Mouse (Mus musculus): ENCODE data around the gene Raph1. TPM values are rescaled to one million over a fixed set of nuclear protein-coding genes. Genes with fewer than 3 reads are reported as not detected.

The Raph1 gene
- 21.4 and 24.3 TPM in 2 replicates for polyA plus RNA-seq (2014; fragmentation: Nextera tagmentation; extraction: Ambion mirVana)

DNA sequence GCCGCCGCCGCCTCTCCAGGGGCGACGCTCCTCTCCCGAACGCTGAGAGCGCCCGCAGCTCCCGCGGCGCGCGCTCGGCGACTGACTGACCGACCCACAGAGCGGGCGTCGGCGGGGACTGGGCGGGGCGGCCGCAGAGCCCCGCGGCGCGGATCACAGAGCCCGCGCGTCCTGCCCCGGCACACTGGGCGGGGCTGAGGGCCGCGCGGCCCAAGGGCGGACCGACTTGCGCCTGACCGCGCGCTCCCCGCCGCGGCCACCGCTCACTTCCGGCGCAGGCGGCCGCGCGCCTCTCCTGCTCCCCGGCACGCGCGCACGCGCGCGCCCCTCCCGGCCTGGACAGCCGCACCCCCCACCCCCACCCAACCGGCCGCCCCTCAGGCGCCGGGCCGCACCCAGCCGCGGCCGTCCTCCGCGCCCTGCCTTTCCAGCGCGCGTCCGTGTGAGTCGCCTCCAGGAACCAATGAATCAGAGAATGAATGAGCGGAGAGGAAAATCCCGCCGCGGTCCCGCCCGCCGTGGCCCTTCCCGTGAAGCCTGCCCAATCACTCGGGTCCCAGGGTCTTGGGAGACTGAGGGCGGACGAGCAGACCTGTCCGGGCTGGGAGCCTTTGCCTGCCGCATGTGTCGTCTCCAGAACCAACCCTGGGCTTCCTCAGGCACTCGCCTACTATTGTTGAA, at the start of gene Raph1:
Gene Raph1 (minus strand): TSS at position 474 of the 681 bp plus-strand sequence.
- no peaks in the 10 kb centered on the region for H3K9me3 ChIP-seq (ENCODE audit: control insufficient read depth, low read length)
- no peaks in the 10 kb centered on the region for H3K36me3 ChIP-seq (ENCODE audit: control insufficient read depth, insufficient read depth, low read length)
- ATAC-seq (ENCODE audit: insufficient read depth, low FRiP score, low TSS enrichment) (peak; percentile 99), DNase-seq (ENCODE audit: low spot score) (peak; percentile 95)
- no peaks in the 10 kb centered on the region for H3K27me3 ChIP-seq (ENCODE audit: control insufficient read depth, insufficient read depth, low read length)
- peak within 1 kb of the TSS; percentile 93 for H3K4me3 ChIP-seq (ENCODE audit: low read depth, low read length)
- no peaks in the 10 kb centered on the region; the same call in 1 of the 2 replicates for H3K4me1 ChIP-seq (ENCODE audit: control insufficient read depth, insufficient read depth, low read length)
- 2% methylated on average over 79 of the region's 92 CpGs for WGBS
- H3K4me2 ChIP-seq (ENCODE audit: low read depth): peak within 1 kb of the TSS; percentile 82
- H3K27ac ChIP-seq (ENCODE audit: low read depth, low read length): peak within 1 kb of the TSS; percentile 97
- peak within 1 kb of the TSS; percentile 96 for H3K9ac ChIP-seq (ENCODE audit: low read length)

DNA sequence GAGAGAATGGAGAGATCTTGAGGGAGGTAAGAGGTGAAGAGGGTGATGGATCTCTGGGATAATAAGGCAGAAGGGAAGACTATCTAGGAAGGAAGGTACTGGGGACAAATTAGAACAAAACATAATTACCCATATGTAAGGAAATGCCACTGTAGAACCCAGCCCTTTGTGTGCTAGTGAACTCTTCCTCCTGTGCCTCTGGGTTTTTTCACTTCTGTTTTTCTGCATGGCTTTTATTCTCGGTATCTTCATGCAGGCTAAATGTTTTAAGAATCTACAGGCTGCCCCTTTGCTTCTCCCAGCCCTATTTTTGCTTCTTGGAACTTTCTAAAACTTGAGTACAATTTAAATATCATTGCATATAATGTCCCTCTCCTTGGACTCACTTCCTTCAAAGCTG, 48.8 kb upstream of the Raph1 start:
- DNase-seq (ENCODE audit: low spot score) (no peak), ATAC-seq (ENCODE audit: insufficient read depth, low FRiP score, low TSS enrichment) (no peak)
- Histone ChIP-seq H3K36me3 (ENCODE audit: control insufficient read depth, insufficient read depth, low read length) (no peaks in the 10 kb centered on the region), H3K27ac (ENCODE audit: low read depth, low read length) (no peak overlapping the region), H3K9me3 (ENCODE audit: control insufficient read depth, low read length) (no peaks in the 10 kb centered on the region), H3K27me3 (ENCODE audit: control insufficient read depth, insufficient read depth, low read length) (no peaks in the 10 kb centered on the region), H3K4me1 (ENCODE audit: control insufficient read depth, insufficient read depth, low read length) (no peaks in the 10 kb centered on the region), H3K9ac (ENCODE audit: low read length) (no peak overlapping the region), H3K4me2 (ENCODE audit: low read depth) (no peak overlapping the region), H3K4me3 (ENCODE audit: low read depth, low read length) (no peak overlapping the region)
- WGBS: 90% methylated on average over 1 of the region's 1 CpGs

DNA sequence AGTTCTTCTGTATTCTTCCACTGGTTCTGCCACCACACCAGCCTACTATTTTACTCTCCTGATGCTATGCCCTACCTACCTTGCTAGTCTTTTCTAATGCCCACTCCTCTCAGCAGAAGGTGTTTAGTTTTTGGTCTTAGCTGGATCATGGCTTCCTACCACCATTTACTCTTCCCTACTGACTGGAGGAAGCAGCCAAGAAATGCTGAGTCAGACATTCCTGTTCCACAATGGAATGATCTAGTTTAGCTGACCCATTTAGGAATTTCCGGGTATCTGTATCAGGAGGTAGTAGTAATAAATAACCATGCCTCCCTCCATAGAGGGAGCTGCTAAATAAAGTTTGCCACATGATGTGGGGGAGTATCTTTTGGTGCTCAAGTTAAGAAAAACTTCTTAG, 48.0 kb upstream of the Raph1 start:
- Histone ChIP-seq H3K4me2 (ENCODE audit: low read depth) (no peak overlapping the region), H3K9ac (ENCODE audit: low read length) (no peak overlapping the region), H3K27ac (ENCODE audit: low read depth, low read length) (no peak overlapping the region), H3K4me3 (ENCODE audit: low read depth, low read length) (no peak overlapping the region), H3K36me3 (ENCODE audit: control insufficient read depth, insufficient read depth, low read length) (no peaks in the 10 kb centered on the region), H3K4me1 (ENCODE audit: control insufficient read depth, insufficient read depth, low read length) (no peaks in the 10 kb centered on the region), H3K9me3 (ENCODE audit: control insufficient read depth, low read length) (no peaks in the 10 kb centered on the region), H3K27me3 (ENCODE audit: control insufficient read depth, insufficient read depth, low read length) (no peaks in the 10 kb centered on the region)
- 93% methylated on average over 1 of the region's 1 CpGs for WGBS
- DNase-seq (ENCODE audit: low spot score): no peak
- no peak for ATAC-seq (ENCODE audit: insufficient read depth, low FRiP score, low TSS enrichment)

DNA sequence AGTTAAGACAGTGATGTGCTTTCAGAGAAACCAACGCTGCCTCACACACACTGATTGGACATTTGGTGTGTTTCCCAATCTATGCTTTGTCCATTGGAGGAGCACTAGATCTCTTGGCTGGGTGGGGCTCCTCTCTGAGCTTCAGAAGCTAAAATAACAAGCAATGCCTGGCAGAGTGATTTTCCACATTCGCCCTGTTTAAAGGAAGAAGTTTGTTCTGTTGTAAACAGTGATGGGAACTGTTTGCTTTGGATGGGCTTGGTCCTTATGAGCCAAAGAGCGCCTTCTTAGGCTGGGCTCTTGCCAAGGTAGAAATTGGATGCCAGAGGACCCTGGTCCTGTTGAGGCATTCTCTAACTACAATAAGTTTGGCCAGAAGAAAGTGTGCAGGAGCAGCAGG, 45.1 kb upstream of the Raph1 start:
- H3K9me3 ChIP-seq (ENCODE audit: control insufficient read depth, low read length): no peaks in the 10 kb centered on the region; the same call in 1 of the 2 replicates
- H3K27me3 ChIP-seq (ENCODE audit: control insufficient read depth, insufficient read depth, low read length): no peaks in the 10 kb centered on the region
- ATAC-seq (ENCODE audit: insufficient read depth, low FRiP score, low TSS enrichment): no peak
- H3K36me3 ChIP-seq (ENCODE audit: control insufficient read depth, insufficient read depth, low read length): no peaks in the 10 kb centered on the region
- no peak overlapping the region for H3K4me2 ChIP-seq (ENCODE audit: low read depth)
- no peak for DNase-seq (ENCODE audit: low spot score)
- H3K4me1 ChIP-seq (ENCODE audit: control insufficient read depth, insufficient read depth, low read length): no peaks in the 10 kb centered on the region
- 86% methylated on average over 3 of the region's 3 CpGs for WGBS
- no peak overlapping the region for H3K4me3 ChIP-seq (ENCODE audit: low read depth, low read length)
- H3K27ac ChIP-seq (ENCODE audit: low read depth, low read length): no peak overlapping the region
- no peak overlapping the region for H3K9ac ChIP-seq (ENCODE audit: low read length)

DNA sequence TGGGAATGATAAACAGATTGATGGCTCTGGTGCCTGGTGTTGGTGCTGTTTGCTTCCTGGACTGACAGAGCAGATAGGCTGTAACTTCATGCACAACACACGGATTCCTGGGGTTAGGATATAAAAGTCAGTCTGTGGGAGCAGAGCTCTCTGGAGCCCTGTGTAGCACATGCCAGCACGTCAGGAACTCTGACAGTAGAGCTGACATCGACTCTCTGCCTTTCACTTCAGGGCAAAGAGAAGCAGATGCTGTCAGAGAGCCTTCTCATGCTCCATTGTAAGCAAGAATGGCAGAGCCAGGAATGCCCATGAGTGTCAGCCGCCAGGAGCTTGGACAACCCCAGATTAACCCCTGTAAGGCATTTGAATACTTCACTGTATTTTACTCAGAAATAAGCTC, 43.7 kb upstream of the Raph1 start:
- ATAC-seq (ENCODE audit: insufficient read depth, low FRiP score, low TSS enrichment): no peak
- Histone ChIP-seq H3K9me3 (ENCODE audit: control insufficient read depth, low read length) (no peaks in the 10 kb centered on the region; the same call in 1 of the 2 replicates), H3K36me3 (ENCODE audit: control insufficient read depth, insufficient read depth, low read length) (no peaks in the 10 kb centered on the region), H3K4me2 (ENCODE audit: low read depth) (no peak overlapping the region), H3K4me1 (ENCODE audit: control insufficient read depth, insufficient read depth, low read length) (no peaks in the 10 kb centered on the region), H3K27me3 (ENCODE audit: control insufficient read depth, insufficient read depth, low read length) (no peaks in the 10 kb centered on the region), H3K27ac (ENCODE audit: low read depth, low read length) (no peak overlapping the region), H3K9ac (ENCODE audit: low read length) (no peak overlapping the region), H3K4me3 (ENCODE audit: low read depth, low read length) (no peak overlapping the region)
- 74% methylated on average over 4 of the region's 4 CpGs for WGBS
- no peak for DNase-seq (ENCODE audit: low spot score)

DNA sequence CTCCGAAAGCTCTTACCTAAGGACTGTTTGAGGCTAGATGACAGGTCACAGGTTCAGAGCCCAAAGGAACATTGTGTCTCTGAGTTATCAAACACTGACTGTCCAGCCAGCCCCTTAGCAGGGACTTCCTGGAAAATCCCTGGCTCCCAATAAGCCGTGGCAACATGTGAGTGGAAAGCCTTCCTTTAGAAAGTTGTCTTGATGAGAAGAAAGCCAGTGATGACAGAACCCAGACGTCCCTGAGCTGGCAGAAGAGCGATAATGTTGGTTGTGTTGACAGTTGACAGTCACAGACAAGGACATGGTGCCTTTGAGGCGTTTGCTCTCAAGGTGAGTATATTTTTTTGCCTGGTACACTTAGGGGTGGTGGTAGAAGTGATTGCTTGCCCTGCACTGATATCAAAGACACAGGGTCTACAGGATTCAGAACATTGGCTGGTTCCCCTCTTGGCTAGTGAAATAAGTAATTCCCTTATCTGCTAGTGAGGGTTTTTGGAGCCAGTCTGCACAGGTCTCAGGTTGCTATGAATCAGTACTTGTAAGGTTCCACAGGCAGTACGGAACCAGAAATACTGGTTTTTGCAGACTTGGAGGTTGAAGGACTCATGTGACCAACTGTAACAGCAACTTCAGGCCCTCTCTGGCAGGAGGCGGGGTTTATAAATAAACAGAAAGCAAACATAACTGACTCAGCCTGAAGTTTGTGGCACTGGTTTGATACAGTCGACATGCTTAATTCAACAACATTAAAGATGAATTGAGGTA, 42.3 kb upstream of the Raph1 start:
- H3K36me3 ChIP-seq (ENCODE audit: control insufficient read depth, insufficient read depth, low read length): no peaks in the 10 kb centered on the region
- no peaks in the 10 kb centered on the region for H3K4me1 ChIP-seq (ENCODE audit: control insufficient read depth, insufficient read depth, low read length)
- H3K9me3 ChIP-seq (ENCODE audit: control insufficient read depth, low read length): no peaks in the 10 kb centered on the region; the same call in 1 of the 2 replicates
- H3K4me2 ChIP-seq (ENCODE audit: low read depth): no peak overlapping the region
- WGBS: 87% methylated on average over 8 of the region's 8 CpGs
- no peak overlapping the region for H3K9ac ChIP-seq (ENCODE audit: low read length)
- H3K4me3 ChIP-seq (ENCODE audit: low read depth, low read length): no peak overlapping the region
- no peak for ATAC-seq (ENCODE audit: insufficient read depth, low FRiP score, low TSS enrichment)
- DNase-seq (ENCODE audit: low spot score): no peak
- H3K27ac ChIP-seq (ENCODE audit: low read depth, low read length): no peak overlapping the region
- no peaks in the 10 kb centered on the region for H3K27me3 ChIP-seq (ENCODE audit: control insufficient read depth, insufficient read depth, low read length)

DNA sequence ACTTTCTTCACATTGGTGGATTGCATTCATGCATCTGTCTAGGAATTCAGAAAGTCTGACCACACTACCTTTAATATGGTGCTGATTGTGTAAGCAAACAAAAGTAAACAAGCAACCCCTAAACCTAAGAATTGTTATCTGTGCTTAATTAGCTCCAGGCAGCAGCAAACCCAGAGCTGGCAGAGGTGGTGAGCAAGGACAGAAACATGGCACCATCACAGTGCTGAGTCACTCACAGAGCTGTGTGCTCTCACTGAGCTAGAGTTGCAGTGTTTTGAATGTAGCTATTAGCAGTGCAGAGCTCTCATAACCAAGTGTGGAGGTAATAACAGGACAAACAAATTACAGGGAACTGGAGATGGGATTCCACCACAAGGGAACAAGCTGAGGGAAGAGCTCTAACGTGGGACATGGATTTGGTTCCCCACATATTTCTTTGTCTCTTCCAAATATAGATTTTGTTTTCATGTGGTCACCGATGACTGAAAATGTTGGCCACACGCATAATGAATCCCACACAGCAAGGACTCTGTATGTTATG, 37.6 kb upstream of the Raph1 start:
- no peaks in the 10 kb centered on the region; the same call in 1 of the 2 replicates for H3K9me3 ChIP-seq (ENCODE audit: control insufficient read depth, low read length)
- ATAC-seq (ENCODE audit: insufficient read depth, low FRiP score, low TSS enrichment): no peak
- no peak for DNase-seq (ENCODE audit: low spot score)
- no peak overlapping the region for H3K4me3 ChIP-seq (ENCODE audit: low read depth, low read length)
- H3K4me2 ChIP-seq (ENCODE audit: low read depth): no peak overlapping the region
- no peaks in the 10 kb centered on the region for H3K4me1 ChIP-seq (ENCODE audit: control insufficient read depth, insufficient read depth, low read length)
- no peak overlapping the region for H3K9ac ChIP-seq (ENCODE audit: low read length)
- no peaks in the 10 kb centered on the region for H3K36me3 ChIP-seq (ENCODE audit: control insufficient read depth, insufficient read depth, low read length)
- no peak overlapping the region for H3K27ac ChIP-seq (ENCODE audit: low read depth, low read length)
- no peaks in the 10 kb centered on the region for H3K27me3 ChIP-seq (ENCODE audit: control insufficient read depth, insufficient read depth, low read length)
- 91% methylated on average over 3 of the region's 3 CpGs for WGBS

DNA sequence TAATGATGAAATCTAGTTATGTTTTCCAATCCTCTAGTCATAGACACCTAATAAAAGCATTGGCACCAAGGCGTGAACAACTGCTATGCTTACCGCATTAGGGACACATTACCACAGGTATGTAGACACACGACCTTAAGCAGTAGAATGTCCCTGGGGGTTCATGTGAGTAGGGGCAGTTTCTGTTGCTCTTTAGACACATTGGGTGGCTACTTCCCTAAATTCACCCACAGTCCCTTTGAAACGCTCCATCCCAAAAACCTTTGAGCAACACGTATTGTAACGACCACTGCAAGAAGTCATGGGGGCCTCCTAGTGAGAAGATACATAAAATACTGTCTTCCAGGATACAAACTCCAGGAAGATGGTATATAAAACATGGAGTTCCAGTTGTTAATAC, 33.8 kb upstream of the Raph1 start:
- no peaks in the 10 kb centered on the region for H3K27me3 ChIP-seq (ENCODE audit: control insufficient read depth, insufficient read depth, low read length)
- 90% methylated on average over 6 of the region's 6 CpGs for WGBS

More for the DNA sequence above, 33.8 kb upstream of the Raph1 start:
- Histone ChIP-seq H3K4me2 (ENCODE audit: low read depth) (no peak overlapping the region), H3K27ac (ENCODE audit: low read depth, low read length) (no peak overlapping the region), H3K9me3 (ENCODE audit: control insufficient read depth, low read length) (no peaks in the 10 kb centered on the region), H3K9ac (ENCODE audit: low read length) (no peak overlapping the region), H3K4me1 (ENCODE audit: control insufficient read depth, insufficient read depth, low read length) (no peaks in the 10 kb centered on the region), H3K36me3 (ENCODE audit: control insufficient read depth, insufficient read depth, low read length) (no peaks in the 10 kb centered on the region), H3K4me3 (ENCODE audit: low read depth, low read length) (no peak overlapping the region)
- DNase-seq (ENCODE audit: low spot score) (no peak), ATAC-seq (ENCODE audit: insufficient read depth, low FRiP score, low TSS enrichment) (no peak)
